Mouse (Mus musculus): ENCODE data around the gene Nfx1.

DNA sequence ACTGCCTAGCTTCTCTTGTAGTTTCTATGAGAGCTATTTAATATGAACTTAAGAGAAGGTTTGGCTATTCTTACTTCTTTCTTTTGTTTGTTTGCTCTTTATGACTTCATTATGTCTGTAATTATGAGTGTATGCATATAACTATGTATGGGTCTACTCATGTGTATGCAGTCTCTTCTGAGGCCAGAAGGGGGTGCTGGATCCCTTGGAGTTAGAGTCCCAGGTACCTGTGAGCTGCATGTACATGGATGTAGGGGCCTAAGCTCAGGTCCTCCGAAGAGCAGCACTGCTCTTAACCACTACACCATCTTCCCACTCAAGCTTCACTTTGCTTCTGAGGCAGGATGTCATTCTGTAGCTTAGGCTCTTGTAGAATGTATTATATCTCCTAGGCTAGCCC lies 17.2 kb upstream of the Nfx1 start:
- TF ChIP-seq CTCF (conservative IDR thresholded peaks at IDR 0.05; ENCODE audit: low read length) (peak; percentile 56), NANOG (IDR thresholded peaks at IDR 0.05; ENCODE audit: borderline replicate concordance, low read length) (no peak), POU5F1 (IDR thresholded peaks at IDR 0.05; ENCODE audit: borderline replicate concordance, low read length) (no peak)
